Mouse (Mus musculus) heart, postnatal 0 days (tissue): ENCODE measurements at regions not wholly inside any gene's neighbourhood (a gene's known extent, or its start where the extent isn't known, plus 50 kb on each side); places are given as distances from the start of the nearest gene placed in this dataset.

Experiments
- ATAC-seq: fragments of 200-750 bp; cut with Nextera tagmentation; 2 replicates; pipeline ENCODE4 v1.8.0; 2017; ENCODE audit warnings: low read depth, moderate number of reproducible peaks, moderate library complexity; ENCODE audit not compliant: insufficient read depth
- DNase-seq: peaks from one replicate; pipeline ENCODE4 v3.0.0-alpha.2; 2016; ENCODE audit warnings: low spot score
- H3K27ac ChIP-seq: fragments of 300-500 bp; sonication (generic); 2 replicates; pipeline ENCODE4 v1.5.1; 2014; ENCODE audit warnings: low read depth, mild to moderate bottlenecking
- H3K27me3 ChIP-seq: fragments of 300-500 bp; sonication (generic); 2 replicates; pipeline ENCODE4 v1.6.1; 2014; ENCODE audit warnings: low read length, mixed read lengths; ENCODE audit not compliant: control insufficient read depth, insufficient read depth
- H3K36me3 ChIP-seq: fragments of 300-500 bp; sonication (generic); replicated peaks from 2 replicates; pipeline ENCODE4 v1.6.1; 2014; ENCODE audit warnings: low read length, mixed read lengths; ENCODE audit not compliant: control insufficient read depth, insufficient read depth
- H3K4me1 ChIP-seq: fragments of 300-500 bp; sonication (generic); 2 replicates; pipeline ENCODE4 v1.6.1; 2014; ENCODE audit warnings: antibody characterized with exemption; ENCODE audit not compliant: control insufficient read depth, insufficient read depth
- H3K4me2 ChIP-seq: fragments of 300-500 bp; sonication (generic); 2 replicates; pipeline ENCODE4 v1.6.1; 2014; ENCODE audit warnings: low read depth, mild to moderate bottlenecking, low read length, moderate library complexity
- H3K4me3 ChIP-seq: fragments of 300-500 bp; sonication (generic); 2 replicates; pipeline ENCODE4 v1.5.1; 2014; ENCODE audit warnings: low read depth, low read length
- H3K9ac ChIP-seq: fragments of 300-500 bp; sonication (generic); replicated peaks from 2 replicates; pipeline ENCODE4 v1.6.1; 2014; ENCODE audit warnings: low read depth, low read length, mixed read lengths
- H3K9me3 ChIP-seq: fragments of 300-500 bp; sonication (generic); replicated peaks from 2 replicates; pipeline ENCODE4 v1.6.1; 2016; ENCODE audit warnings: low read length; ENCODE audit not compliant: control insufficient read depth
- CTCF ChIP-seq: IDR thresholded peaks from 2 replicates; pipeline ENCODE4 v1.5.1; 2016; ENCODE audit warnings: antibody characterized with exemption, control low read depth, low read depth
- EP300 ChIP-seq: IDR thresholded peaks from 2 replicates; pipeline ENCODE4 v1.6.1; 2016; ENCODE audit warnings: antibody characterized with exemption, low read depth
- WGBS: fragments of 180-500 bp; shearing (Covaris S2); extraction: QIAGEN DNeasy Blood & Tissue Kit; methylation state at CpG from one replicate; pipeline ENCODE4 v1.1.7; 2014; 5-methylcytosine and 5-hydroxymethylcytosine counted together

- no peak overlapping the region for H3K27ac ChIP-seq
- no peaks in the 10 kb centered on the region for H3K36me3 ChIP-seq
- no peaks in the 10 kb centered on the region for H3K27me3 ChIP-seq
- 74% methylated on average over 3 of the region's 3 CpGs for WGBS
- H3K4me2 ChIP-seq = no peak overlapping the region
- no peak for DNase-seq
- H3K9ac ChIP-seq = no peak overlapping the region
- ATAC-seq = no peak
- H3K4me3 ChIP-seq = no peak overlapping the region
- TF ChIP-seq EP300 = no peak
- TF ChIP-seq CTCF = no peak
- H3K9me3 ChIP-seq = no peaks in the 10 kb centered on the region
- no peaks in the 10 kb centered on the region for H3K4me1 ChIP-seq
These were observed 87.7 kb upstream of the Ogfrl1 start for GRCm38 (mm10) chr1:23485150-23485775.

GRCm38 (mm10) chr1:23487031-23487430, 89.5 kb upstream of the Ogfrl1 start:
- H3K4me2 ChIP-seq = no peak overlapping the region
- no peak for DNase-seq
- no peak overlapping the region for H3K9ac ChIP-seq
- H3K9me3 ChIP-seq = no peaks in the 10 kb centered on the region
- ATAC-seq = no peak
- H3K4me3 ChIP-seq = no peak overlapping the region
- H3K4me1 ChIP-seq = no peaks in the 10 kb centered on the region
- H3K27ac ChIP-seq = no peak overlapping the region
- H3K27me3 ChIP-seq = no peaks in the 10 kb centered on the region
- no peaks in the 10 kb centered on the region for H3K36me3 ChIP-seq
- TF ChIP-seq CTCF (no peak), EP300 (no peak)

- no peak overlapping the region for H3K27ac ChIP-seq
- H3K27me3 ChIP-seq = no peaks in the 10 kb centered on the region
- no peak overlapping the region for H3K4me2 ChIP-seq
- DNase-seq (no peak), ATAC-seq (no peak)
- no peak overlapping the region for H3K4me3 ChIP-seq
- H3K9me3 ChIP-seq = no peaks in the 10 kb centered on the region
- no peaks in the 10 kb centered on the region for H3K36me3 ChIP-seq
- H3K9ac ChIP-seq = no peak overlapping the region
- TF ChIP-seq EP300 = no peak
- no peak for TF ChIP-seq CTCF
- 71% methylated on average over 10 of the region's 10 CpGs for WGBS
- no peaks in the 10 kb centered on the region for H3K4me1 ChIP-seq
These were observed 93.1 kb upstream of the Ogfrl1 start for GRCm38 (mm10) chr1:23490640-23491039.

GRCm38 (mm10) chr1:23491041-23491440, 93.5 kb upstream of the Ogfrl1 start:
- no peak for ATAC-seq

GRCm38 (mm10) chr1:23492981-23493380, 95.4 kb upstream of the Ogfrl1 start:
- no peak for TF ChIP-seq CTCF
- no peak for TF ChIP-seq EP300
- no peaks in the 10 kb centered on the region for H3K27me3 ChIP-seq
- H3K36me3 ChIP-seq = no peaks in the 10 kb centered on the region
- H3K9ac ChIP-seq = no peak overlapping the region
- no peak for DNase-seq
- H3K9me3 ChIP-seq = no peaks in the 10 kb centered on the region
- no peak overlapping the region for H3K4me3 ChIP-seq
- no peaks in the 10 kb centered on the region for H3K4me1 ChIP-seq
- H3K27ac ChIP-seq = no peak overlapping the region
- H3K4me2 ChIP-seq = no peak overlapping the region
- no peak for ATAC-seq

More at GRCm38 (mm10) chr1:23491041-23491440, 93.5 kb upstream of the Ogfrl1 start:
- Histone ChIP-seq H3K9me3 (no peaks in the 10 kb centered on the region), H3K9ac (no peak overlapping the region), H3K36me3 (no peaks in the 10 kb centered on the region), H3K4me2 (no peak overlapping the region), H3K27ac (no peak overlapping the region), H3K4me1 (no peaks in the 10 kb centered on the region), H3K4me3 (no peak overlapping the region), H3K27me3 (no peaks in the 10 kb centered on the region)
- WGBS = 46% methylated on average over 6 of the region's 6 CpGs
- no peak for TF ChIP-seq CTCF
- no peak for TF ChIP-seq EP300
- DNase-seq = no peak

GRCm38 (mm10) chr1:23495412-23495811, 97.8 kb upstream of the Ogfrl1 start:
- H3K27me3 ChIP-seq = no peaks in the 10 kb centered on the region
- TF ChIP-seq EP300 = no peak
- peak; percentile 50 for TF ChIP-seq CTCF
- WGBS = 30% methylated on average over 4 of the region's 4 CpGs
- no peak overlapping the region for H3K4me3 ChIP-seq
- DNase-seq (peak; percentile 31), ATAC-seq (no peak)
- no peaks in the 10 kb centered on the region for H3K36me3 ChIP-seq
- no peak overlapping the region for H3K9ac ChIP-seq
- H3K4me2 ChIP-seq = no peak overlapping the region
- H3K9me3 ChIP-seq = no peaks in the 10 kb centered on the region
- no peak overlapping the region for H3K27ac ChIP-seq
- no peaks in the 10 kb centered on the region for H3K4me1 ChIP-seq
